Mouse (Mus musculus) spleen, adult 2 months (tissue): ENCODE data around the gene Prkag2.

Experiments
- CTCF ChIP-seq: fragments of 200-500 bp; IDR thresholded peaks from 2 replicates; pipeline ENCODE4 v1.5.1; 2011; ENCODE audit warnings: mild to moderate bottlenecking, inconsistent platforms; ENCODE audit not compliant: insufficient read depth, insufficient read length, insufficient replicate concordance; ENCODE audit errors: extremely low read depth
- POLR2A ChIP-seq: fragments of 200-500 bp; IDR thresholded peaks from 2 replicates; pipeline ENCODE4 v1.6.1; 2011; ENCODE audit warnings: low read depth, low read length, inconsistent platforms

DNA sequence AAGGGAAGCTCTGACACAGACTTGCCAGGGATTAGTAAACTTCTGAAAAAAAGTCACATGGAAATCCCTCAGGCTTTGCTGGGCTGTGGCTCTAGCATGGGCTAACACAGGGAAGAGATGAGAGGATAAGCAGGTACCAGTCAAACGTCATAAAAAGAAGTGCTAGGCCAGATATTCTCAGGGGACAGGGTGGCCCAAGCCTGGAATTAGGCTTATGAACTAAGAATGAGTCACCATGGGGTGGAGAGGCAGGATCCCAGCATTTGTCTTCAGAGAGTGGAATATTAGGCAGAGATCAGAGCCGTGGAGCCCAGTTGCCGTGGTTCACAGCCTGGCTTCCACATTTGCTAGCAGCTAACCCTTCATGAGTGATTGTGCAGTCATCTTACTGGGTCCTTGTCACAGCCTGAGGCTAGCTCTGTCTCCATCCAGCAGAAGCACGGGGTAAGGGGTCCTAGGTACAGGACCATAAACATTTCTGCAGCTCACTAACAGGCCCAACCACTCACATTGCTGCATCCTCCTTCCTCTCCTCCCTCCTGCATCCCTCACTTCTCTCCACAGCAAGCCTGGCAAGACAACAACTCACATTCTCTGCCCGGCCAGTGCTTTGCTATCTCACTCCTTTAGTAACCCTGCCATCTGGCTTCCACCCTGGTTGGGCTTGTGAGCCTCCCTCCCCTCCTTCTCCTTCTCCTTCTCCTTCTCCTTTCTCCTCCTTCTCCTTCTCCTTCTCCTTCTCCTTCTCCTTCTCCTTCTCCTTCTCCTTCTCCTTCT is 162.2 kb downstream of the Prkag2 start:
- TF ChIP-seq CTCF (no peak), POLR2A (no peak)
